Mouse (Mus musculus) liver, adult 2 months (tissue): Measurements from ENCODE around the gene Gm43552.

Experiments used
- CTCF ChIP-seq: fragments of 200-500 bp; IDR thresholded peaks from 2 replicates; pipeline ENCODE4 v1.5.1; 2011; ENCODE audit warnings: low read depth, low read length, control low read depth
- POLR2A ChIP-seq: fragments of 200-500 bp; IDR thresholded peaks from 2 replicates; pipeline ENCODE4 v1.6.1; 2011; ENCODE audit warnings: low read length, control low read depth; ENCODE audit not compliant: insufficient read depth; ENCODE audit errors: extremely low read depth

DNA sequence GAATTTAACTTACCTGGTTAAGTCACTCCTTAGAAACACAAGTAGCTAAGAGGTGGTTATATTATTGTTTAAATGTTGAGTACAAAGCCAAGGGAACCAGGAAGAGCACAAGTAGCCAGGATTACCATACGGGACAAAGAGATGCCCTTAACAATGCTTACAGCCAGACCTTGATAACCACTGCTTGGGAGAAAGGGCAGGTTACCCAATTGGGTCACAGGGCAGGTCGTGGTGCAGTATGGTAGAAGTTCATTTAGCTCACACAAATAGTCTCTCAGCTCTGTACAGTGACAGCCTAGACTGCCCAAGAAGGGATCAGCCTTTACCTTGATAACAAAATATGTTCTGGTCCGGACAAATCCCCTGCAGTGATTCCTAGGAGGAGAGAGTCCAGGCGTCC lies 43.7 kb downstream of the Gm43552 start:
- TF ChIP-seq CTCF, result no peak
- no peak for TF ChIP-seq POLR2A
